Mouse (Mus musculus) testis, adult 2 months (tissue): ENCODE measurements at regions not wholly inside any gene's neighbourhood (a gene's known extent, or its start where the extent isn't known, plus 50 kb on each side); places are given as distances from the start of the nearest gene placed in this dataset.

Source experiments
- CTCF ChIP-seq: fragments of 200-500 bp; IDR thresholded peaks from 2 replicates; pipeline ENCODE4 v1.5.1; 2012; ENCODE audit warnings: low read depth, mild to moderate bottlenecking, inconsistent platforms, low read length, moderate library complexity; ENCODE audit not compliant: control insufficient read depth, insufficient read depth, insufficient replicate concordance
- POLR2A ChIP-seq: fragments of 200-500 bp; IDR thresholded peaks from 2 replicates; pipeline ENCODE4 v1.6.1; 2012; ENCODE audit warnings: low read depth, mild to moderate bottlenecking, inconsistent platforms, low read length, moderate library complexity; ENCODE audit not compliant: control insufficient read depth

GRCm38 (mm10) chr3:21878396-21878795 is 198.1 kb upstream of the Tbl1xr1 start:
- TF ChIP-seq POLR2A (no peak), CTCF (no peak)
